Mouse (Mus musculus): ENCODE results near the gene Vta1.

The Vta1 gene

GRCm38 (mm10) chr10:14705072-14706066 lies at the start of gene Vta1, which contains the start of gene Nmbr:
Vta1 (minus strand) TSS chr10:14705560.
Nmbr (plus strand) TSS chr10:14705591.
- peak; percentile 97 for DNase-seq (ENCODE audit: low read depth, low spot score)

- DNase-seq (ENCODE audit: low read depth, low spot score) = peak; percentile 36
Observed at GRCm38 (mm10) chr10:14734285-14734684, 28.9 kb upstream of the Vta1 start.

GRCm38 (mm10) chr10:14725671-14726070 lies 20.3 kb upstream of the Vta1 start:
- no peak for DNase-seq (ENCODE audit: low read depth, low spot score)

- no peak for DNase-seq (ENCODE audit: low read depth, low spot score)
Observed at GRCm38 (mm10) chr10:14718114-14718513, 12.8 kb upstream of the Vta1 start, which contains the start of gene Gje1. Gje1 (minus strand) TSS chr10:14718214.

- no peak for DNase-seq (ENCODE audit: low read depth, low spot score)
Observed at GRCm38 (mm10) chr10:14703830-14704420, 1.4 kb downstream of the Vta1 start.

- no peak for DNase-seq (ENCODE audit: low read depth, low spot score)
Observed at GRCm38 (mm10) chr10:14703239-14703638, 2.1 kb downstream of the Vta1 start.

GRCm38 (mm10) chr10:14690349-14690748 lies 15.0 kb downstream of the Vta1 start:
- DNase-seq (ENCODE audit: low read depth, low spot score) = no peak

GRCm38 (mm10) chr10:14688785-14689442 lies 16.4 kb downstream of the Vta1 start:
- DNase-seq (ENCODE audit: low read depth, low spot score) = no peak

GRCm38 (mm10) chr10:14685663-14686062 lies 19.7 kb downstream of the Vta1 start:
- no peak for DNase-seq (ENCODE audit: low read depth, low spot score)

GRCm38 (mm10) chr10:14666147-14666546 lies 39.2 kb downstream of the Vta1 start:
- DNase-seq (ENCODE audit: low read depth, low spot score) = no peak

- no peak for DNase-seq (ENCODE audit: low read depth, low spot score)
Observed at GRCm38 (mm10) chr10:14660875-14661274, 44.5 kb downstream of the Vta1 start.

- DNase-seq (ENCODE audit: low read depth, low spot score) = no peak
Observed at GRCm38 (mm10) chr10:14639635-14640034, 65.7 kb downstream of the Vta1 start.

GRCm38 (mm10) chr10:14639043-14639442 lies 66.3 kb downstream of the Vta1 start:
- DNase-seq (ENCODE audit: low read depth, low spot score) = no peak

GRCm38 (mm10) chr10:14625706-14626105 lies 79.7 kb downstream of the Vta1 start:
- no peak for DNase-seq (ENCODE audit: low read depth, low spot score)

GRCm38 (mm10) chr10:14619156-14619555 lies 86.2 kb downstream of the Vta1 start:
- no peak for DNase-seq (ENCODE audit: low read depth, low spot score)

GRCm38 (mm10) chr10:14618301-14618700 lies 87.1 kb downstream of the Vta1 start:
- DNase-seq (ENCODE audit: low read depth, low spot score) = no peak

- DNase-seq (ENCODE audit: low read depth, low spot score) = no peak
Observed at GRCm38 (mm10) chr10:14615441-14615840, 89.9 kb downstream of the Vta1 start.

- DNase-seq (ENCODE audit: low read depth, low spot score) = no peak
Observed at GRCm38 (mm10) chr10:14607597-14607996, 97.8 kb downstream of the Vta1 start.
